Mouse (Mus musculus): ENCODE data around the gene Tcap. TPM values are rescaled to one million over a fixed set of nuclear protein-coding genes. Genes with fewer than 3 reads are reported as not detected.

The Tcap gene
- polyA plus RNA-seq, 1 experiment from 2014 or later, result 0.25 TPM

DNA sequence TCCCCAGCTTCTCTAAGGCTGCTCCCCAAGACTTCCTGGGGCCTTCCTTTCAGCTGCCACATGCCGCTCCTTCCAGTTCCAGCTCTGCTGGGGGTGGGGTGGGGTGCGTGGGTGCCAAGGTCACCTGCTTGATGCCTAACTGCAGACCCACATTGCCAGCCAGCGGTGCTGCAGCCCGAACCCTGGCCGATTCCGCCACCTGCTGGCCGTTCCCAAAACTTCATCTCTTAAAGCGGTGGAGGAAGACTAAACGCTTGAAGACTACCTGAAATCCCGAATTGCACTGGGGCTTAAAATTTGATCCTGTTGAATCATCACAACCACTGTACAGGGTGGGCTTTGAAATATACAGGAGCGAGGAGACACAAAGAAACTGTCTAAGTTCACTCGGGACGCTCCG is 38.4 kb upstream of the Tcap start:
- 0 out of 2 replicates have a peak overlapping the region, but pooled peaks have one; percentile 16 for H3K4me3 ChIP-seq (replicated peaks)
- no peaks in the 10 kb centered on the region for H3K36me3 ChIP-seq
- H3K4me2 ChIP-seq (replicated peaks), result peak overlapping the region; percentile 52
- H3K27me3 ChIP-seq (replicated peaks), result peaks cover 64% of the 10 kb centered on the region
- WGBS, result 3% methylated on average over 14 of the region's 14 CpGs
- H3K27ac ChIP-seq, result no peak overlapping the region
- H3K9ac ChIP-seq, result no peak overlapping the region
- no peaks in the 10 kb centered on the region for H3K9me3 ChIP-seq
- no peak for ATAC-seq
- peaks cover 26% of the 10 kb centered on the region for H3K4me1 ChIP-seq (replicated peaks)

DNA sequence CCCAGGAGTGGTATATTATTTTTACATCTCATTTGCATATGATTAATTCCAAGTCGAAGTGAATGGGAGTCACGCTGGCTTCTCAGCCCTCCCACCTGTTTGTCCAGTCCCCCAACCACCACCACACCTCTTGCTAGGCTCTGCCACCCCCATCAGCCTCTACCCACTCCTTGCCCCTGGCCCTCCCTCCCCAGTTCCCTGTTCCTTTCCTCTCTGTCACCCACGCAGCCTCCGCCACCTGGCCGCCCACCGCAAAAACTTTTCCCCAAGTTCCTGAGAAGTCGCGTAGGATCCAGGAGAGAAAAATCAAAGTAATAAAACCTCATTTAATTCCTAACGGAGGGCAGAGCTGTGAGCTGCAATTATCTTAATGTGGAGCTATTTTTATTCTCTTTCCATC is 37.4 kb upstream of the Tcap start:
- ATAC-seq, result no peak
- 13% methylated on average over 9 of the region's 9 CpGs for WGBS
- Histone ChIP-seq H3K36me3 (no peaks in the 10 kb centered on the region), H3K4me2 (replicated peaks) (no peak overlapping the region), H3K4me3 (replicated peaks) (no peak overlapping the region), H3K9me3 (no peaks in the 10 kb centered on the region), H3K9ac (no peak overlapping the region), H3K27me3 (replicated peaks) (peaks cover 68% of the 10 kb centered on the region), H3K4me1 (replicated peaks) (peaks cover 33% of the 10 kb centered on the region), H3K27ac (no peak overlapping the region)

DNA sequence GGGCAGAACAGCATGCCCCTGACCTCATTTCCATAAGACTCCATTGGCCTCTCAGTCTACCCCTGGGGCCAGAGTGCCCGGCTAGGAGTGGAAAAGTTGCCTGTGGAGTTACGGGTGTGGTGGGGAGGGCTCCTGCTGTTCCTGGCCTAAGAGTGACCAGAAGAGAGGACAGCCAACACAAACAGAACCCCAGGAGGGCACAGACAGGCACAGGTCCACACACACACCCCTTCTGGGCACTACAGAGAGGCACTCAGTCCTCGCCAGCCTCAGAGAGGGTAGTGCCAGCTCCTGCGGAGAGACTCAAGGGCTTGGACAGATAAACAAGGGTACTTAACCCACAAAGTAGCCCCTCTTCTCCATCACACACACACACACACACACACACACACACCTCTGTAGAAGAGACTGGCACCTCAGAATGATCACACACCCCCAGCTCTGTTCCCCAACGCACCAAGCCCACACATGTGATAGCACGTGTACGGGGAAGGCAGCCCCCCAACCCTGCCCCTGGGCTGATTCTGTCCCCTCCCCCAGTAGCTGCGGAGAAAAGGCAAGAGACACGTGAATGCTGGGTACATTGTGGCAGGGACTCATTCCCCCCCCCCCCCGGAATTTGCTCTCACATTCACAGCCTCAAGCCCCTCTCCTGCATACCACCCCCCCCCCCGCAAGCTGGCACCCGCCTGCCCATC is 36.1 kb upstream of the Tcap start:
- no peaks in the 10 kb centered on the region for H3K9me3 ChIP-seq
- H3K27me3 ChIP-seq (replicated peaks), result peaks cover 64% of the 10 kb centered on the region
- 9% methylated on average over 11 of the region's 12 CpGs for WGBS
- H3K4me3 ChIP-seq (replicated peaks), result no peak overlapping the region
- H3K36me3 ChIP-seq, result no peaks in the 10 kb centered on the region
- no peak overlapping the region for H3K9ac ChIP-seq
- peak overlapping the region; percentile 89; the same call in 1 of the 2 replicates for H3K4me2 ChIP-seq (replicated peaks)
- H3K27ac ChIP-seq, result no peak overlapping the region
- no peak for ATAC-seq
- peaks cover 28% of the 10 kb centered on the region for H3K4me1 ChIP-seq (replicated peaks)

DNA sequence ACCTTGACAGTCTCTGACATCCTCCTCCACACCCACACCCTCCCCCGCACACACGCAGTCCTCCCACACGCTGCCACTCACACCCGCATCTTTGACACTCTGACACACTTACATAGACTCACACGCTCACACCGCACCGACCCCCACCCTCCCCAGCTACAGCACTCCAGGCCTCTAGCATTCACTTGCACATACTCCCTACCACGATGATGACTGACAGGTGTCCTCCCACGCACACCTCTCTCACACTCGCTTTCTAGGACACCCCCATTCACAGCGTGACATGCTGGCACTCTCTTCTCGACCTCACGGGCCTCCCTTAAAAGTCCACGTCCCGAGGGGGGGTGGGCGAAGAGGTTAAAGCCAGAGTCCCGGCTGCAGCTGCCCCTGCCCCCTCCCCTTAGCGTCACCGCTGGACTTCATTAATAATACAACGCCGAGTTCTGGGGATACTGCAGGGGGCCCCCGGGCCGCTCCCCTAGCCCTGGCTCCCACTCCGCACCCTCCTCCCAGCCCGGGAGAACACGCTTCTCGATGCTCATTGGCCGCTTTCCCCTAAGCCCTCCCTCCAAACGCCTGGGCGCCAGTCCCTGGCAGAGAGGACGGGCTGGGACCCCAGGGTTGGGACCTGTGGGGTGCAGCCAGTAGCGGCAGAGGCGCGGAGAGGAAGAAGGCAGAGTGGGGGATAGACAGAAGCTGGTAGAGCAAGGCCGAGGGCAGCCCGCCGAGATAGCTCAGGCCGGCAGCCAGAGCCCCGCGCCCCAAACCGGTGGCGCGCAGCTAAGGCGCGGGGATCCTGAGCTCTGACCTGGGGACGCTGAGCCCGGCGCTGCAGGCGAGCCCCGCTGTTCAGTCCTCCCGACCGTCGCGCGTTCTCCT is 35.3 kb upstream of the Tcap start, which contains the start of gene Ppp1r1b:
Ppp1r1b (plus strand) TSS at position 322 of the 879 bp plus-strand sequence.
- Histone ChIP-seq H3K4me1 (replicated peaks) (peaks cover 30% of the 10 kb centered on the region), H3K27me3 (replicated peaks) (peaks cover 66% of the 10 kb centered on the region), H3K27ac (no peak within 1 kb of the TSS), H3K9ac (peak within 1 kb of the TSS; percentile 50), H3K9me3 (no peaks in the 10 kb centered on the region), H3K36me3 (no peaks in the 10 kb centered on the region), H3K4me2 (replicated peaks) (peak within 1 kb of the TSS; percentile 89), H3K4me3 (replicated peaks) (peak within 1 kb of the TSS; percentile 49)
- peak; percentile 82 for ATAC-seq
- under 1% methylated on average over 54 of the region's 55 CpGs for WGBS

DNA sequence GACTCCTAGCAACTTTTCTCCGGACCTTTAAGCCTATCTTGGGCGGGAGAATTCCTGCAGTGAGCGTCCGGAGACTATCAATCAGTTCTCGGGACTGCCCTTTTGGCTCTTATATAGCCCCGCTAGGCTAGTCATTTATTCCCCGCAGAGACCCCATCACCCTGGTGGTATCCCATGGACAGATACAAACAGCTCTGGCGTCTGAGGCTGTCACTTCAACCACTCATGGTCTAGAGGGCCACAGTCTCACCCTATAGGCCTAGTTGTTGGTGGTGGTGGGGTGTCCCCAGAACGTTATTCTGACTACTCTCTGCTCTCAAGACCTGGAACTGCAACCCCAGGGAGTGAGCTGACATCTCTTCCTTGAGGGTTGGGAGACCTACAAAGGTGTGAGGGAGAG is 34.3 kb upstream of the Tcap start:
- WGBS, result 7% methylated on average over 9 of the region's 9 CpGs
- peak overlapping the region; percentile 89 for H3K4me2 ChIP-seq (replicated peaks)
- no peaks in the 10 kb centered on the region for H3K36me3 ChIP-seq
- peak overlapping the region; percentile 49 for H3K4me3 ChIP-seq (replicated peaks)
- H3K9ac ChIP-seq, result no peak overlapping the region
- no peak for ATAC-seq
- peaks cover 62% of the 10 kb centered on the region for H3K27me3 ChIP-seq (replicated peaks)
- no peaks in the 10 kb centered on the region for H3K9me3 ChIP-seq
- H3K4me1 ChIP-seq (replicated peaks), result peaks cover 30% of the 10 kb centered on the region
- no peak overlapping the region for H3K27ac ChIP-seq

DNA sequence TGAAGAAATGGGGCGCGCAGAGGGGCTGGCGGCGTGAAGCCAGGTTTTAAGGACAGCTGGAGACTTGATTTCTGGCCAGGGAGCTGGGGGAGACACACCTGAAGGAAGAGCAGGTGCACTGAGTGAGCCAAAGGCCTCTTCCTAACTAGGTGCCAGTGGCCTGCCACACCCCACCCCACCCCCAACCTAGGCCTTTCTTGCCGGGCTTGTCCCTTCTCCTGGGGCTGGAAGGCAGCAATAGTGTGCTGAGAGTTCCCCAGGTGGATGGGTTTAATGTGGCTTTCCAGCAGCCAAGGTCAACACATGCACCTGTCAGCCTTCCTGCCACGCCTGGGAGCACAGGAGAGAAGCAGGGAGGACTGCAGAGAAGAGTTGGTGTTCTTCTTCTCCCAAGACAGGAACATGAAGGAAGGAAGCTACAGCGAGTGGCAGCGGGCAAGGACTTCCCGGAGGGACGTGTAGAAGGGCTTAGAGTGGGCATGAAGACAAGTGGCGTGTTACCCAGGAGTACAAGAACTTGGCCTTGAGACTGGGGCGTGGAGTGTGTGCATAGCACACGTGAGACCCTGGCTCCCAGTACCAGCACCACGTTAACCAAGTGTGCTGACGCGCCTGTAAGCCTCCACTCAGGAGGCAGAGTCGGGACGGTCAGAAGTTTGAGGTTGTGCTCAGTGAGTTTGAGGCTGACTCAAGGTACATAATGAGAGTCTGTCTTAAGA is 31.2 kb upstream of the Tcap start:
- H3K4me2 ChIP-seq (replicated peaks), result 0 out of 2 replicates have a peak overlapping the region, but pooled peaks have one; percentile 2
- peak; percentile 34; the same call in 1 of the 2 replicates for ATAC-seq
- no peaks in the 10 kb centered on the region for H3K36me3 ChIP-seq
- H3K27ac ChIP-seq, result peak overlapping the region; percentile 55
- WGBS, result 70% methylated on average over 18 of the region's 18 CpGs
- no peak overlapping the region for H3K4me3 ChIP-seq (replicated peaks)
- no peak overlapping the region for H3K9ac ChIP-seq
- H3K27me3 ChIP-seq (replicated peaks), result peaks cover 48% of the 10 kb centered on the region
- H3K9me3 ChIP-seq, result no peaks in the 10 kb centered on the region
- peaks cover 45% of the 10 kb centered on the region for H3K4me1 ChIP-seq (replicated peaks)

DNA sequence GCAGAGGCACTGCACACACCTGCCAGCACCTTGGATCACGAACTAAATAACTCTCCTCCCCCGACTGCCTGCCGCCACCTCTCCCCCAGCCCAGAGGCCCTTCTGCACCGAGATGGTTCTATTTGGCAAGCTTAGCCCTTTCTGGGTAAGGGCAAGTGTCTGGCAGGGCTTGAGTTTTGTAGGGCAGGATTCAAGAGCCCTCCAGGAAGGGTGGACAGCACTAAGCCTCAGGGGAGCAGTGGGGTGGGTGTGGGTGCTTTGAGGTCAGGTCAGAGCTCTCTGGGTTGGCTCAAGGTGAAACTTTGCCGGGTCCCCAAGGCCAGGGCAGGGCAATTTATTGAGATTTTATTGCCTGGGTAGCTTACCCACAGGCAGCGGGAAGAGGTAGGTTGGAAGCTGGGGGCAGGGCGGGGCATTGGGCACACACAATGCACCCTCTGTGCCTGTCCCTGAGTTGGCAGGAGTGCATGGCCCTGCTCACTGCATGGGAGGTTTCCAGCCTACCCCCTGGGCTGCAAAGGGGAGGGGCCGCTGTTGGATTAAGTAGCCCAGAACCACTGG is 29.9 kb upstream of the Tcap start:
- peaks cover 35% of the 10 kb centered on the region for H3K27me3 ChIP-seq (replicated peaks)
- ATAC-seq, result 0 out of 2 replicates have a peak, but pooled peaks have one; percentile 17
- 22% methylated on average over 8 of the region's 8 CpGs for WGBS

DNA sequence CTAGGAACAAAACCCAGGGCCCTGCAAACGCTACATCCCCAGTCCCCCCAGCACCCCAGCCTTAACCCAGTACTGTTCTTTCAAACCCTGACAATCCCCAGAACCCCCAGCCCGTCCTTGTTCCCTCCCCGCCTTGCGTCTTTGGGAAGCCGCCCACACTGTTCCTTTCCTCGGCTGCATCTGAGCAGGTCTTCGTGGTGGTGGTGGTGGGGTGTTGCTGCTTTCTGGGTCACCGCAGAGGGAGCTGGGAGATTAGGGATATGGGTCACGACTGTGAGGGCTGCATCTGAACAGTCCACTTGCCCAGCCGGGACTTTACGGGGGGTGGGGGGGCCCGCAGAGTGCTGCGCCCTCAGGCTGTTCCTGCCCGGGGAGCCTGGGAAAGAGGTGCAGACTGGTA is 29.2 kb upstream of the Tcap start:
- no peak overlapping the region for H3K9ac ChIP-seq
- peaks cover 42% of the 10 kb centered on the region for H3K4me1 ChIP-seq (replicated peaks)
- H3K27me3 ChIP-seq (replicated peaks), result peaks cover 28% of the 10 kb centered on the region
- 0 out of 2 replicates have a peak overlapping the region, but pooled peaks have one; percentile 55 for H3K27ac ChIP-seq
- no peaks in the 10 kb centered on the region for H3K9me3 ChIP-seq
- H3K4me2 ChIP-seq (replicated peaks), result no peak overlapping the region
- ATAC-seq, result no peak
- H3K4me3 ChIP-seq (replicated peaks), result no peak overlapping the region
- 64% methylated on average over 14 of the region's 14 CpGs for WGBS
- H3K36me3 ChIP-seq, result no peaks in the 10 kb centered on the region

More for the DNA sequence above, 29.9 kb upstream of the Tcap start:
- no peak overlapping the region for H3K4me2 ChIP-seq (replicated peaks)
- no peak overlapping the region for H3K9ac ChIP-seq
- peaks cover 37% of the 10 kb centered on the region for H3K4me1 ChIP-seq (replicated peaks)
- H3K4me3 ChIP-seq (replicated peaks), result no peak overlapping the region
- H3K27ac ChIP-seq, result peak overlapping the region; percentile 55
- no peaks in the 10 kb centered on the region for H3K36me3 ChIP-seq
- H3K9me3 ChIP-seq, result no peaks in the 10 kb centered on the region

DNA sequence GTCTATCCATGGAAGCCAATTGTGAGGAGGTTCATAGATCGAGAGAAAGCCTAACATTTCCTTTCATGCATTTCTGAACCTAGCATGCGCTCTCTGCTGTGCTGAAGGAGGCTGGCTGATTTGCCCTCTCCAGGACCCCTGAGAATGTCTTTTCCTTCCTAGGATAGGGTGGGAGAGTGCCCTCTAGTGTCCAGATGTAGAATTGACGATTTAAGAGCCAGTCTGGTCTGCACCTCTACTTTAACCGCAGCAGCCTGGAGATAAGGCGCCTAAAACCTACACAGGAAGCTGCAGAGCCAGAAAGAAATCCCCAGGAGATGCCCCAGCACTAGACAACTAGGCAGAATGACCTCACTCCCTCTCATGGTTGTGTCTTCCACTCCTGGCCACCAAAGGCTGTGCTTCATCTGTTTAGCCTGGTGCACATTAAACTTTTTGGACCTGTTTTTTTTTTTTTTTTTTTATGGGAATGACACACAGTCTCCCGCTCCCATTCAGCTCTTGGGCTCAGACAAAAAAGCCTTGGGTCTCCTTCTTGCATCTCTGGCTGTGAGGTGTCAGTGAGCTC is 27.8 kb upstream of the Tcap start:
- H3K9ac ChIP-seq, result no peak overlapping the region
- no peaks in the 10 kb centered on the region for H3K36me3 ChIP-seq
- H3K27ac ChIP-seq, result peak overlapping the region; percentile 22; the same call in 1 of the 2 replicates
- no peak overlapping the region for H3K4me2 ChIP-seq (replicated peaks)
- H3K27me3 ChIP-seq (replicated peaks), result peaks cover 15% of the 10 kb centered on the region
- no peaks in the 10 kb centered on the region for H3K9me3 ChIP-seq
- H3K4me3 ChIP-seq (replicated peaks), result no peak overlapping the region
- H3K4me1 ChIP-seq (replicated peaks), result peaks cover 43% of the 10 kb centered on the region
- WGBS, result 9% methylated on average over 6 of the region's 6 CpGs
- ATAC-seq, result no peak

DNA sequence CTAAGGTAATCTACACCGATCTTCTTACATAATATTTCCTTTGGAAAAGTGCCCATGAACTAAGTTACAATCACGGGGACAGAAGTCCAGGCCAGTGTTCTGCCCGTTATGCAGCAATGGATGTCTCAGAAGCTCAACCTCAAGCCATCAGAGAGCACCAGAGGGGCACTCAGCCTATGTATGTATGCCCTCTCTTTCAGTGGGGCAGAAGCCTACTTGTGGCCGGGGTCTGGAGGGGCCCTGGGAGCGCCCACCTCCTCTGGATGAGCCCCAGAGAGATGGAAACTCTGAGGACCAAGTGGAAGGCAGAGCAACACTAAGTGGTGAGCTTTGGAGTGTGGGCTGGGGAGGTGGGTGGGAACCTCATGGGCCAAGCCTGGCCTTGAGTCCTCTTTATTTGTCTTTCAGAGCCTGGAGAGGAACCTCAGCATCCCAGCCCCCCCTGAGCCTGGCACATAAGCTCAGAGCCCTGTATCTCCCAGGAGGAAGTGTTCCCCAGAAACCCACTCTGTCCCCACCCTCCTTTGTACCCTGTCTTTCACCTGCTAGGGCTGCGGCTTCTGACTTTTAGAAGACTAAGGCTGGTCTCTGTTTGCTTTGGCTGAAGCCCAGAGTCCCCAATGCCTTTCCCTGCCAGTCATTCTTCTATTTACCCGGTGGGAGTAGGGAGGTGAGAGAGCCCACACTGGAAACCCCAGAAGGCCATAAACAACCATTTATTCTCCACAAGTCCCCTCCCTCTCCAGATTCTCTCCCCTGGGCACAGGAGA is 26.8 kb upstream of the Tcap start:
- 0 out of 2 replicates have a peak, but pooled peaks have one; percentile 4 for ATAC-seq
- no peak overlapping the region for H3K4me3 ChIP-seq (replicated peaks)

More for the DNA sequence above, 26.8 kb upstream of the Tcap start:
- no peaks in the 10 kb centered on the region for H3K36me3 ChIP-seq
- peak overlapping the region; percentile 93 for H3K27ac ChIP-seq
- no peaks in the 10 kb centered on the region for H3K9me3 ChIP-seq
- WGBS, result 71% methylated on average over 7 of the region's 7 CpGs
- peaks cover 7% of the 10 kb centered on the region; the same call in 1 of the 2 replicates for H3K27me3 ChIP-seq (replicated peaks)
- H3K9ac ChIP-seq, result peak overlapping the region; percentile 33; the same call in 1 of the 2 replicates
- H3K4me1 ChIP-seq (replicated peaks), result peaks cover 51% of the 10 kb centered on the region
- peak overlapping the region; percentile 58 for H3K4me2 ChIP-seq (replicated peaks)
